Mouse (Mus musculus): ENCODE data around the gene Grik4.

Gene Grik4

GRCm38 (mm10) chr9:42530221-42531152 is 413.8 kb downstream of the Grik4 start:
- ATAC-seq (ENCODE audit: insufficient number of reproducible peaks, low FRiP score, low TSS enrichment) = peak; percentile 61

GRCm38 (mm10) chr9:42520587-42521084 is 423.7 kb downstream of the Grik4 start:
- peak; percentile 74 for ATAC-seq (ENCODE audit: insufficient number of reproducible peaks, low FRiP score, low TSS enrichment)

GRCm38 (mm10) chr9:42518163-42518562 is 426.1 kb downstream of the Grik4 start:
- no peak for ATAC-seq (ENCODE audit: insufficient number of reproducible peaks, low FRiP score, low TSS enrichment)

GRCm38 (mm10) chr9:42513159-42513558 is 431.1 kb downstream of the Grik4 start:
- no peak for ATAC-seq (ENCODE audit: insufficient number of reproducible peaks, low FRiP score, low TSS enrichment)

- ATAC-seq (ENCODE audit: insufficient number of reproducible peaks, low FRiP score, low TSS enrichment) = no peak
Measured at GRCm38 (mm10) chr9:42512312-42512711, 432.0 kb downstream of the Grik4 start.

- ATAC-seq (ENCODE audit: insufficient number of reproducible peaks, low FRiP score, low TSS enrichment) = no peak
Measured at GRCm38 (mm10) chr9:42508235-42508634, 436.1 kb downstream of the Grik4 start.

GRCm38 (mm10) chr9:42507709-42508108 is 436.6 kb downstream of the Grik4 start, which contains the start of gene Tbcel:
TSS of gene Tbcel (minus strand) at chr9:42507809.
- ATAC-seq (ENCODE audit: insufficient number of reproducible peaks, low FRiP score, low TSS enrichment) = no peak

GRCm38 (mm10) chr9:42507022-42507421 is 437.3 kb downstream of the Grik4 start:
- ATAC-seq (ENCODE audit: insufficient number of reproducible peaks, low FRiP score, low TSS enrichment) = no peak

- no peak for ATAC-seq (ENCODE audit: insufficient number of reproducible peaks, low FRiP score, low TSS enrichment)
Measured at GRCm38 (mm10) chr9:42504971-42505510, 439.3 kb downstream of the Grik4 start.

- ATAC-seq (ENCODE audit: insufficient number of reproducible peaks, low FRiP score, low TSS enrichment) = no peak
Measured at GRCm38 (mm10) chr9:42504559-42504958, 439.7 kb downstream of the Grik4 start.

- ATAC-seq (ENCODE audit: insufficient number of reproducible peaks, low FRiP score, low TSS enrichment) = no peak
Measured at GRCm38 (mm10) chr9:42503709-42504108, 440.6 kb downstream of the Grik4 start.

GRCm38 (mm10) chr9:42496296-42496695 is 448.0 kb downstream of the Grik4 start:
- ATAC-seq (ENCODE audit: insufficient number of reproducible peaks, low FRiP score, low TSS enrichment) = no peak

GRCm38 (mm10) chr9:42491780-42492179 is 452.5 kb downstream of the Grik4 start:
- ATAC-seq (ENCODE audit: insufficient number of reproducible peaks, low FRiP score, low TSS enrichment) = no peak

- ATAC-seq (ENCODE audit: insufficient number of reproducible peaks, low FRiP score, low TSS enrichment) = no peak
Measured at GRCm38 (mm10) chr9:42490589-42491382, 453.5 kb downstream of the Grik4 start.

GRCm38 (mm10) chr9:42488071-42488470 is 456.2 kb downstream of the Grik4 start:
- no peak for ATAC-seq (ENCODE audit: insufficient number of reproducible peaks, low FRiP score, low TSS enrichment)

- ATAC-seq (ENCODE audit: insufficient number of reproducible peaks, low FRiP score, low TSS enrichment) = no peak
Measured at GRCm38 (mm10) chr9:42486913-42487312, 457.4 kb downstream of the Grik4 start.

- ATAC-seq (ENCODE audit: insufficient number of reproducible peaks, low FRiP score, low TSS enrichment) = no peak
Measured at GRCm38 (mm10) chr9:42484667-42485066, 459.6 kb downstream of the Grik4 start.

GRCm38 (mm10) chr9:42482944-42483343 is 461.3 kb downstream of the Grik4 start:
- ATAC-seq (ENCODE audit: insufficient number of reproducible peaks, low FRiP score, low TSS enrichment) = no peak

GRCm38 (mm10) chr9:42476166-42476565 is 468.1 kb downstream of the Grik4 start:
- no peak for ATAC-seq (ENCODE audit: insufficient number of reproducible peaks, low FRiP score, low TSS enrichment)

- no peak for ATAC-seq (ENCODE audit: insufficient number of reproducible peaks, low FRiP score, low TSS enrichment)
Measured at GRCm38 (mm10) chr9:42474244-42474643, 470.0 kb downstream of the Grik4 start.
